Mouse (Mus musculus) brain, embryonic 14.5 days (tissue): ENCODE results near the gene Ogdhl.

Experiments used
- CTCF ChIP-seq: fragments of 200-500 bp; IDR thresholded peaks from 2 replicates; pipeline ENCODE4 v1.5.1; 2012; ENCODE audit warnings: inconsistent platforms, mild to moderate bottlenecking, moderate library complexity, borderline replicate concordance; ENCODE audit not compliant: insufficient read depth, insufficient read length; ENCODE audit errors: extremely low read depth
- POLR2A ChIP-seq: fragments of 200-500 bp; IDR thresholded peaks from 2 replicates; pipeline ENCODE4 v1.6.1; 2012; ENCODE audit warnings: mild to moderate bottlenecking, inconsistent platforms, borderline replicate concordance; ENCODE audit not compliant: poor library complexity, insufficient read depth, insufficient read length, severe bottlenecking; ENCODE audit errors: extremely low read depth

DNA sequence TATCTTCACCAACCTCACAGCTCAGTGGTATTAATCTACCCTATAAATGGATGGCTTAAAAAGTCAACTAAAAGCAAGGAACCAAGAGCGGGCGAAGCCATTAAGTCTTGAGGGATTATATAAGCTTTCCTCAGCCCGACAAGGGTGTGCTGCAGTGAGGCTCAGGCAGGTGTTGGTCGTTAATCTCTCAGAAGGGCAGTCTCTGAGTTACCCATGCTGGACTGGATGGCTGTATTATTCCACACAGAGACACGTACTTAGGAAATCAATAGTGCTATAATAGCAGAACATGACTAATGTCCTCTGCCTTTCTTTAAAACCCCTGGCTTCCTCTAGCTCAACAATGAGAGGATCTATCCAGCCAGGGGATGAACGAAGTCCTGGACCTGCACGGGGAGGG lies 19.4 kb upstream of the Ogdhl start:
- no peak for TF ChIP-seq CTCF
- no peak for TF ChIP-seq POLR2A
